Mouse (Mus musculus): ENCODE data around the gene Polr3e.

DNA sequence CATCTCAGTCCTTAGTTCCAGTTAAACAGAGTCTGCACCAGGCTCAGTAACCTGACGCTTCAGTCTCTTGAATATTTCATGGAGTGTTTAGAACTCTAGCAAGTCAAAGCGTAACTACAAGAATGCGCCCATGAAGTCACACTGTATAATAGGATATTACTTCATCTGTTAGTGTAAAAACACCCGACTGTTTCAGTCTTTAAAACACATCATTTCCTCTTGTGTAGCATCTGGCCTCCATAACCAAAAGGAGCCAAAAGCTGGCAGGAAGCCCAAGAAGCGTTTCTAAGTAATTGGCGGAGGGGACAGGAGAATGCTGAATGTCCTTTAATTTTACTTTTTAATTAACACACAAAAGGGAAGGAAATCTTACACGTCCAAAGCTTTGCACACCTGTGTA is 59.5 kb downstream of the Polr3e start:
- no peak for TF ChIP-seq GATA1 (IDR thresholded peaks at IDR 0.05; ENCODE audit: borderline replicate concordance, low read length)
- TF ChIP-seq FLI1 (IDR thresholded peaks at IDR 0.05; ENCODE audit: low read length), result no peak

All from megakaryocyte, embryonic 14.5 days (primary cell).